Mouse (Mus musculus) small intestine, adult 2 months (tissue): Measurements from ENCODE around the gene P4ha2. TPM values are rescaled to one million over a fixed set of nuclear protein-coding genes. Genes with fewer than 3 reads are reported as not detected.

ENCODE experiments used
- H3K27ac ChIP-seq: fragments of 200-500 bp; 2 replicates; pipeline ENCODE4 v1.5.1; 2012; ENCODE audit warnings: low read depth, low read length, control low read depth, inconsistent platforms; ENCODE audit not compliant: insufficient read depth
- H3K27me3 ChIP-seq: fragments of 200-500 bp; 2 replicates; pipeline ENCODE4 v1.6.1; 2012; ENCODE audit warnings: mild to moderate bottlenecking, moderate library complexity, low read length, inconsistent platforms; ENCODE audit not compliant: control insufficient read depth, insufficient read depth
- H3K36me3 ChIP-seq: fragments of 200-500 bp; 2 replicates; pipeline ENCODE4 v1.6.1; 2012; ENCODE audit warnings: mild to moderate bottlenecking, low read length, control low read depth, inconsistent platforms; ENCODE audit not compliant: control insufficient read depth, insufficient read depth
- H3K4me1 ChIP-seq: fragments of 200-500 bp; 2 replicates; pipeline ENCODE4 v1.6.1; 2012; ENCODE audit warnings: low read length, inconsistent platforms, mixed read lengths; ENCODE audit not compliant: control insufficient read depth, insufficient read depth, insufficient read length
- H3K4me3 ChIP-seq: fragments of 200-500 bp; 2 replicates; pipeline ENCODE4 v1.5.1; 2012; ENCODE audit warnings: low read depth, mild to moderate bottlenecking, control low read depth, inconsistent platforms, low read length, moderate library complexity
- CTCF ChIP-seq: fragments of 200-500 bp; IDR thresholded peaks from 2 replicates; pipeline ENCODE4 v1.5.1; 2012; ENCODE audit warnings: low read depth, mild to moderate bottlenecking, control low read depth, inconsistent platforms, low read length, moderate library complexity, mixed read lengths; ENCODE audit not compliant: insufficient replicate concordance, insufficient read length; ENCODE audit errors: extremely low read depth
- POLR2A ChIP-seq: fragments of 200-500 bp; IDR thresholded peaks from 2 replicates; pipeline ENCODE4 v1.6.1; 2012; ENCODE audit warnings: low read depth, mild to moderate bottlenecking, control low read depth, inconsistent platforms, low read length, moderate library complexity
- WGBS: fragments of 180-500 bp; shearing (Covaris S2); methylation state at CpG from one replicate; pipeline ENCODE4 v1.1.7; 2018; 5-methylcytosine and 5-hydroxymethylcytosine counted together
- polyA plus RNA-seq: library from polyadenylated mRNA; depleted of rRNA; stranded (reverse); fragments of >200 nt; gene quantifications from 2 replicates; pipeline ENCODE4 v1.2.3, GENCODE M21; 2012

Gene P4ha2
- polyA plus RNA-seq, 1 experiment = 1.5 TPM

DNA sequence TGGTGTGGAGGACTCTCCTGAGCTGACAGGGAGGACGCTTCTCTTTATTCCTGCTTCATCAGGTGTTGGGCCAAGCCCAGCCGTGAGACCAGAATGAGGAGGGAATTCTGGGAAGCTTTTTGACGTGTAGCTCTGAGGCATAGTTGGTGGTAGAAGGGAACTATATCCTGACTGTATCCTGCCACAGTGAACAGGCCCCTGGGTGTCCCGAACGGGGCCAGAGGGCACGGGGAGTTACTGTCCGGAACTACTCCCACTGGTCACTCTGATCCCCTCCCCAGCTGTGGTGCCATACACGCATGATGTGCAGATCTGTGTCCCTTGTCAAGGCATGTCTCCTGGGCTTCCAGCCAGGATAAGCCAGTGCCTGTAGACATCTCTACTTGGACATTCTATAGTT lies 15.4 kb downstream of the P4ha2 start:
- Histone ChIP-seq H3K36me3 (no peaks in the 10 kb centered on the region), H3K27me3 (no peaks in the 10 kb centered on the region), H3K4me1 (no peaks in the 10 kb centered on the region; the same call in 1 of the 2 replicates), H3K27ac (no peak overlapping the region), H3K4me3 (no peak overlapping the region)
- TF ChIP-seq POLR2A (no peak), CTCF (no peak)
- 86% methylated on average over 8 of the region's 8 CpGs for WGBS

DNA sequence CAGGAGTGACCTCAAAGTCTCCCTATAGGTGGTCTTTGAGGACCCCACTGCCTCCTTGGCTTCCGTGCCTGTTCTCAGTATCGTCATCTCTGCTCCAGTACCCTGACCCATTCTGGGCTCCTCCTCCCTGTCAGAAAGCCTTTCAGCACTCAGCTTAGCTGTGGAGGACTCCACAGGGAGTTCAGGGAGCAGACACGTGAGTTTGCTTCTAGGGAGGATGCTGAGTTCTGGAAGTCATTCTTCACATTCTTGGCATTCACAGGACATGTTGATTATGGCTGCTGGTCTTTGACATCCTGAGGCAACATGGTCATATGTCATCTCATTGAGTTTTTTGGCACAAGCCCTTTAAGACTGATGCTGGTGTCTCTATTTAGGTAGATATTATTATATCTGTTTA lies 16.0 kb downstream of the P4ha2 start:
- WGBS = 72% methylated on average over 3 of the region's 3 CpGs

DNA sequence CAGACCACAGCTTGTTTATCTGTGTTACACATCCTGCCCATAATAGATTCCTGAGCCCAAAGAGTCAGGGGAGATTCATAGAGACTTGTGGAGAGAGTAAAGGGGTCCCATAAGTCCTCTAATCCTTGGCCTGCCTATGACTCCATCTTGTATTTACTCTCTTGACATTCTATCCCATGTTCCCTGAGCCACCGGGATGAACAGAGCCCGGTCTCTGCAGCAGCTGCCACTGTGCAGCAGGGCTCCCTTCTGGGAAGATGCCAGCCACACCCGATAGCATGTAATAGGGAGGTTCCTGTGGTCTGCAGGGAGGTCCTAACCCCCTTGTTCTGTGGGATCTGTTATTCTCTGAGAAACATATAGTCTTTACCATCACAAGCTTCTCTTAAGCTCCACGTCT lies 16.5 kb downstream of the P4ha2 start:
- Histone ChIP-seq H3K4me1 (no peaks in the 10 kb centered on the region; the same call in 1 of the 2 replicates), H3K36me3 (no peaks in the 10 kb centered on the region), H3K4me3 (no peak overlapping the region), H3K27me3 (no peaks in the 10 kb centered on the region), H3K27ac (no peak overlapping the region)
- 75% methylated on average over 4 of the region's 4 CpGs for WGBS
- TF ChIP-seq CTCF = no peak
- no peak for TF ChIP-seq POLR2A

More for the DNA sequence above, 16.0 kb downstream of the P4ha2 start:
- Histone ChIP-seq H3K27ac (no peak overlapping the region), H3K4me1 (no peaks in the 10 kb centered on the region; the same call in 1 of the 2 replicates), H3K36me3 (no peaks in the 10 kb centered on the region), H3K27me3 (no peaks in the 10 kb centered on the region), H3K4me3 (no peak overlapping the region)
- TF ChIP-seq POLR2A = no peak
- TF ChIP-seq CTCF = no peak

DNA sequence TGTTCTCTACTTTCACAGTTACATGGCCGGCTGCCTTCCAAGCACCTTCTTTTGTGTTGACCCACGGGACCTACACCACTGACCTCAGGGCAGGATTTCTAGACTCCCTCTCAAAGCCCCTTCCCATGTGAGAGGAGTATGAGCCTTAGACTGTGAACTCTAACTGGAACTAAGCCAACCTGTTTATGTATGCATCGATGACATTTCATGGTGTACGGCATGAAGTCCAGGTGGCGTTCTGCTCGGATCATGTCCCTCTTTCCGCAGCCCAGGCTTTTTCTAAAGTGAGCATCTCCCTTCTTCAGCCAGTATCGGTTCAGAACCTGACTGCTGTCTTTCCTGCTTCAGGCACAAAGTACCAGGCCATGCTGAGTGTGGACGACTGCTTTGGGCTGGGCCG lies 17.2 kb downstream of the P4ha2 start:
- Histone ChIP-seq H3K4me3 (no peak overlapping the region), H3K4me1 (no peaks in the 10 kb centered on the region; the same call in 1 of the 2 replicates), H3K36me3 (no peaks in the 10 kb centered on the region), H3K27me3 (no peaks in the 10 kb centered on the region), H3K27ac (no peak overlapping the region)
- no peak for TF ChIP-seq CTCF
- no peak for TF ChIP-seq POLR2A
- 92% methylated on average over 10 of the region's 10 CpGs for WGBS

DNA sequence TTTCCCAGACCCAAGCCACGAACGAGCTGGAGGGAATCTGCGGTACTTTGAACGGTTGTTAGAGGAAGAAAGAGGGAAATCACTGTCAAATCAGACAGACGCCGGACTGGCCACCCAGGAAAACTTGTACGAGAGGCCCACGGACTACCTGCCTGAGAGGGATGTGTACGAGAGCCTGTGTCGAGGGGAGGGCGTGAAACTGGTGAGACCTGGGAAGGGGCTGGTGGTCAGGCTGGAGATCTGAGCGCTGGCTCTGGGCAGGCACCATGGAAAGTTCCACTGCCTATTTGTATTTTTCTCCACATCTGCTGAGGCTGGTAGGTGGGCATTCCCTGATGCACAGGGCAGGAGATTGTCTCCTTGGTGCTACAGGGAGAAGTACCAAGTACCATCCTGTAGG lies 19.2 kb downstream of the P4ha2 start:
- Histone ChIP-seq H3K27me3 (no peaks in the 10 kb centered on the region), H3K4me1 (no peaks in the 10 kb centered on the region), H3K27ac (no peak overlapping the region), H3K36me3 (no peaks in the 10 kb centered on the region), H3K4me3 (no peak overlapping the region)
- WGBS = 75% methylated on average over 12 of the region's 12 CpGs
- TF ChIP-seq POLR2A = no peak
- TF ChIP-seq CTCF = no peak

DNA sequence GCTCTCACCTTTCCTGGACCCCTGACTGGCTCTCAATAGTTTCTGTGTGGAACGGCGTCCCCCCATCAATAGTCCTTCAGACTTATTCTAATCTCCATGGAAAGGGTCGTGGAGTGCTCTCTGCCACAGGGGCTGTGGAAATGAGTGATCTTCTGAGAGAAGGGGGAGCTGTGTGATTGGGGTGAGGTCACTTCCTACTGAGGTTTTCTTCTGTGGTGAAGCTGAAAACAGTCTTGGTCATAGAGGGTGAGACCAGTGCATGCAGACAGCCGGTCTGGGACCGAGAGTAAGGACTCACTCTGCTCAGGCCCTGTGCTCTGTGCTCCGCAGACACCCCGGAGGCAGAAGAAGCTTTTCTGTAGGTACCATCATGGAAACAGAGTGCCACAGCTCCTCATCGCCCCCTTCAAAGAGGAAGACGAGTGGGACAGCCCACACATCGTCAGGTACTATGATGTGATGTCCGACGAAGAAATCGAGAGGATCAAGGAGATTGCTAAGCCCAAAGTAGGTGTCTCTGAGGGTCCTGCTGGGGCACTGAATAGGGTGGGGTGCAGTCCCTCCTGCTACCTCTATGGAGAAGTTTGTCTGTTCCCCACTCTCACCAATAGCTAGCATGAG lies 20.0 kb downstream of the P4ha2 start:
- Histone ChIP-seq H3K27ac (no peak overlapping the region), H3K4me1 (no peaks in the 10 kb centered on the region), H3K36me3 (no peaks in the 10 kb centered on the region), H3K27me3 (no peaks in the 10 kb centered on the region), H3K4me3 (no peak overlapping the region)
- TF ChIP-seq CTCF (no peak), POLR2A (no peak)
- WGBS = 87% methylated on average over 13 of the region's 13 CpGs

DNA sequence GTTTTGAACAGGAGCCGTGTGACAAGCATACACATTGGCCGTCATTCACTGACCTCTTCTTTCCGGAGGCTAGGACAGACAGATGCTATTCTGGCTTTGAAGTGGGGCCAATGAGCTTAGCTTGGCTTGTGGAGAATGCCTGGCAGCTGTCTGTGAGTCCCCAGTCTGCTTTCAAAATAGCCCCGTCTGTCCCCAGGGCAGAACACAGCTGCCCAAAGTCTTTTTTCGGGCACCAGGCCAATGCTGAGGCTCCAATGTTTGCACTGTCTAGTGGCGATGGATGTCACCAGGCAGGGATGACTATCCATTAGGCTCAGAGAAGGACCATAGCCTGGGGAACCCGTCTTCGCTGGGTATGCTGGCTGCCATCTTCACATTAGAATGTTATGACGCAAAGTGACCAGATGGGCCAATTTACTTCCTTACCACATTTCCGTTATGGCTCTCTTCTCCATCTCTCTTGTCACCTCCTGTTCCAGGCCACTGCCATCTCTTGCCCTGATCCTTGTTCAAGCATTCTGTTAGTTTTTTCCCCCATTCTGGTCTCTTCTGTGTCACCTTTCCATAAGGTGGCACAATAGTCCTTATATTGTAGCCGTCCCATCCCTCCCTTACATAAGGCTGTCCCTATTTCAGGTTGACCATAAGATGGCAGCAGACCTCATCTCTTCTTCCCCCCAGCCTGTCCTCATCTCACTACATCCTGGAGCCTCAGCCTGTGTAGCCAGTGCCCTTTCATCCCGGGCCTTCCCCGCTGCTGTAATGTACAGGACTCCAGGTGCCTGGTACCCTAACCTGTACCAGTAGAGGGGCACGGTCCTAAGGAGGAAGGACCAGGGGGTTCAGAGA lies 22.7 kb downstream of the P4ha2 start:
- H3K27ac ChIP-seq = no peak overlapping the region
- WGBS = 50% methylated on average over 14 of the region's 14 CpGs
- TF ChIP-seq POLR2A = no peak
- peak; percentile 24; the same call in 1 of the 2 replicates for TF ChIP-seq CTCF
- H3K27me3 ChIP-seq = no peaks in the 10 kb centered on the region
- H3K36me3 ChIP-seq = no peaks in the 10 kb centered on the region
- H3K4me1 ChIP-seq = no peaks in the 10 kb centered on the region
- no peak overlapping the region for H3K4me3 ChIP-seq
